Mouse (Mus musculus) heart, adult 9 months (tissue): ENCODE data around the gene Spata17.
A peak's percentile ranks its signal among the peaks of the same experiment; 100 is the strongest.

Source experiments
- DNase-seq, 2 experiments: peaks; one replicate each; pipeline ENCODE4 v3.0.0; 2022; ENCODE audit warnings: low spot score in 2 of 2

The Spata17 gene

DNA sequence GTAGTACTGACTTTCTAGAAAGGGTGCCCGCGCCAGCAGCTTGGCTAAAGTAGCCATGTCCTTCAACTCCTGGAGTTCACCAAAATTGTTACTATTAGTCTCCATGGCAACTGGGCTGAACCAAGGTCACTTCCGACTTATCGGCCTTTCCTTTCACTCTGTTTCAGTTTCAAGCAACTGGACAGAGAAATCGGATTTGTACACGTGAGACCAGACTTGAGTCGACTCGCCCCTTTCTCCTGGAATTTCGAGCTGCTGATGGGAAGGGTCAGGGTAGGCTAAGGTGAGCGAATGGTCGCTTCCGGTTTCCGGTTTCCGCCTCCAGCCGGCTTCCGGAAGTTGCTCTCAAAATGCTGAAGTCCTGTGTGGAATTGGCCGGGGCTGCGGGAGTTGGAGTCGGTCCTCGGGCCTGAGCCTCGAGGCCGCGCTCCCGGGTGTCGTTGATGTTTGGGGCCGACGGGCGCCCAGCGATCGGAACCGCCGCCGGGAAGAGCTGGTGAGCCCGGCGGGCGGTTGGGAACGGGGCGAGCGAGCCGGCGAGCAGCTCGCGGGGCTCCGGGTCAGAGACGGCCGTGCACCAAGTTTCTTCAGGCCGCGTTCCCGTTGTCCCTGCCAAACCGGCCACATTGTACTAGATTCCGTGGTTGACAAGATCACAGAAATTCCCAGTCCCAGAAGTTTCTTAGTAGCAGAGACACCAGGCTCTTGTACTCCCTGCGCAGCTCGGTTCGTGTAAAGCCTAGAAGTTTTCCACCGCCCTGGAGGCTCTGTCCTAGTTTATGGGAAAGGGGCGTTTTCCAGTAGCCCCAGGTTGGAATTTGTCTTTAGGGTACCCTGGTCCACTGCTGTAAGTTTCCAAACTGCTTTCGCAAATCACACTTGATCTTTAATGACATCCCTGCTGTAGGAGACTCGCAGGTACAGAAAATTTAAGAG is at the start of gene Spata17, which contains the start of gene Gpatch2:
Gene Spata17, minus strand, starts transcription at position 285 of the 936 bp plus-strand sequence.
Gene Gpatch2, plus strand, starts transcription at position 328 of the 936 bp plus-strand sequence.
- peak; percentile 78 to 83 for DNase-seq

- no peak for DNase-seq
Observed at GRCm38 (mm10) chr1:187258756-187259155, 43.5 kb upstream of the Spata17 start.

- no peak for DNase-seq
Observed at GRCm38 (mm10) chr1:187250741-187251262, 35.5 kb upstream of the Spata17 start.

GRCm38 (mm10) chr1:187244734-187245133 is 29.5 kb upstream of the Spata17 start:
- DNase-seq = no peak

DNA sequence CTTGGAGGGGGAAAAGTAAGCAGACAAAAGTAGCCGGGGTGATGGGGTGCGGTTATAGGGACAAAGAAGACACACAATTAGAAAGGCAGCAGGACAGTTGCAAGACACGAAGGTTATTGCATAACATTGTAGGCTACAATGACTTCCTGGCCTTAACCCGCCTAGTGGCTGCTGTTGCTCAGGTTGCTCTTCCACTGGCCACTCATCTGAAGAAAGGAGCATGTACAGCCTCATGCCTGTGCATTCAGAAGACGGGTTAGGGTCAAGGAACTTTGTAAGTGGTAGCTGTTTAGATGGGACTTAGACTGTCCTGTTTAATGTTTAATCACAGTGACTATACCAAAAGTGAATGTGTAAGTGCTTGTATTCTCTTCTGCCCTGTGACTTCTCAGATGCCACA is 26.1 kb upstream of the Spata17 start:
- DNase-seq = no peak

- no peak for DNase-seq
Observed at GRCm38 (mm10) chr1:187240304-187240703, 25.0 kb upstream of the Spata17 start.

GRCm38 (mm10) chr1:187238061-187238460 is 22.8 kb upstream of the Spata17 start:
- DNase-seq = no peak

DNA sequence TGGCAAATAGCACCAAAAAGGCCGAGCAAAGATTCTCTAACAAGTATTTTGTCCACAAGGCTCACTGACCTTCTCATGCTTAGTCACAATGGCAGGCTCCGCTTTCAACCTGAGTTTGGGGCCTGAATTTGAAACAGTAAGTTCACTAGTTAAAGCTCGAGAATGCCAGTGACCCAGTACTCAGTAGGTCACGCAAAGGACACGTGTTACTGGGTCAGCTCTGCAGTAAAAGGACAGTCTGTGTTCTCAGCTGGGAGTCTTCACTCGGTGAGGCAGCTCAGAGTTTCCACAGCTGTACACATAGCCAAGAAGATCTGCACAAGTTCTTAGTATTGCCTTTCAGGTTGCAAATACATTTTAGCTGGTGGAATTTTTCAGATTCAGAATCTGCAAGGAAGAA is 21.0 kb upstream of the Spata17 start:
- no peak for DNase-seq

DNA sequence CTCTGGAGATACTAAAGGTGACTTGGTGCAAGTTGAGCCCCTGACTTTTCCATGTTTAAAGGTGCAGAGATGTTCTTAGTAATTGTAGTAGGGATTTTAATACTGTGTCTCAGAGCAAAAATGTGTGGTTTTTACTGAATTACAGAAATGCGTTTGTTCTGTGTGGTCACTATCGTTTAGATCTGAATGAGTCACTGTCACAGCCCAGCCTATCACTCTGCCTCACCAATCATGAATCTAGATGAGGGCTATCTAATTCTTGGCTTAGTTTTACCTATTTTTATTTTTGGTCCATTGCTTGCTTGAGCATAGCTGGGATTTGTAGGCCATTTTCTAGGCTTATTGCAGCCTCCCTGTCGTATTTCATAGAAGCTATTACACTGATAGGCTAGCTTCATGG is 19.9 kb upstream of the Spata17 start:
- DNase-seq = no peak

GRCm38 (mm10) chr1:187232996-187233615 is 17.8 kb upstream of the Spata17 start:
- DNase-seq = no peak

- DNase-seq = no peak
Observed at GRCm38 (mm10) chr1:187232196-187232955, 17.1 kb upstream of the Spata17 start.

DNA sequence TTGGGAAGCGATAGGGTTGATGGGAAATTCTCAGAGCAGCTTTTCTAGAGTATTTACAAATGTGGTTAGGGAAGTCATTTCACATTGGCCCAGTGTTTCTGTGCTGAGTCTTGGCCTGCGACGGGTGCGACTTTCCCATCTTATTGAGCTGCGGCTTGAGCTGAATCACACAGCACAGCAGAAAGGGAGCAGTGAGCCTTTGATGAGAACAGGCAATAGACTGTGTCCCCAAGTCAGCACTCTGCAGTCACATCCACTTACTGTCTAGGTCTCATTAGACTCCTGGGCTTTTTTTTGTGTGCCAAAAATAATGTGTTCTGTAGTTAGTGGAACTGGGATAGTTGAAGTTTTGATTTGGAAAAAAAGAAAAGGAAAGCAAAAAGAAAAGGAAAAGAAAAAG is 15.0 kb upstream of the Spata17 start:
- DNase-seq = no peak

- DNase-seq = no peak
Observed at GRCm38 (mm10) chr1:187228414-187229146, 13.3 kb upstream of the Spata17 start.

DNA sequence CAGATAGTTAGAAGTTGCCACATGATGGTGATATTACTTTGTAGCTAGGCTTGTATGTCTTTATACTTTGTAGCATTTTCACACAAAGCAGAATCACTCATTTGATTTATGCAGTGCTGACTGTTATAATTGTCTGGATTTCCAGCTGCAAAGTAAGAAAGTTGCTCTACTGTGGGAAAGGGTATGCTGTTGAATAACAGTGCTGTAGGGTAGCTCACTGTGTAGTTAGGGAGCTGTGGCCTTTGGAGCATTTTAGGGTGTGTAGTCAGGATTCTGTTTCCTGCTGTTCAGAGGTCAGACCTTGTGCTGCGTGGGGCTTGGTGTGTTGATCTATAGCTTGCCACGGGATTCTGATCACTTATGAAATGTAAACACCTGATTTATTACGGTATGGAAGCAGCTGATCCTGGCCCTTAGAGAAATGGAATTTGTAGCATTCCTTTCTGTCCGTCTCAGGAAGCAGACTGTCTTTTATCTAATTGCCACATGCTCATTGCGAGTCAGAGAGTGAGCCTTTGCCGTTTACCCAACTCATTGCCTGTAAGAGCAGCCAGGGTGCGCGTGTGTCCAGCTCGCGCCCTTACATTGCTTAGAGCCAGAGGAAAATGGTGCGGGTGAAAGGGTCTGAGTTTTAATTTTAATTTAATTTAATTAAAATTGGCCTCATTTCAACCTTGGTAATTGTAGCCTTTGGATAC is 11.2 kb upstream of the Spata17 start:
- DNase-seq = no peak

DNA sequence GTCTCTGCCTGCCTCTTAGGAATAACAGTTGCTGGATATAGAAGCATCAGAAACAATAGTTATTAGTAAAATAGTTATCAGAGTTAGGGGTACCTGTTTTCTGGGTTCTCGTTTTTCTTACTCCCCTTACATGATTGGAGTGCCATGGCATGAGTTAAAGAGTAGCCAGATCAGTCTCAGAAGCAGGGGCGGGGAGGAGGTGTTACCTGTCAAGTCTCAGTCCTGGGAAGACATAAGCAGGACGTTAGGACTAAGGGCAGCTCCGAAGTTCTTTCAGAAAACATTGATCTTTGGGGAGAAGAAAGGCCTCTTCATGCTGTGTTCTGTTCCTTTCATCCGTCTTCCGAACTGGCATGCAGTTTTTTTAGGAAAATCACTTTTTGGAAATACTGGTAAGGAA is 5.5 kb upstream of the Spata17 start:
- DNase-seq = no peak

GRCm38 (mm10) chr1:187216620-187217410 is 1.6 kb upstream of the Spata17 start:
- no peak for DNase-seq

GRCm38 (mm10) chr1:187210736-187211135 is 4.5 kb downstream of the Spata17 start:
- no peak for DNase-seq

DNA sequence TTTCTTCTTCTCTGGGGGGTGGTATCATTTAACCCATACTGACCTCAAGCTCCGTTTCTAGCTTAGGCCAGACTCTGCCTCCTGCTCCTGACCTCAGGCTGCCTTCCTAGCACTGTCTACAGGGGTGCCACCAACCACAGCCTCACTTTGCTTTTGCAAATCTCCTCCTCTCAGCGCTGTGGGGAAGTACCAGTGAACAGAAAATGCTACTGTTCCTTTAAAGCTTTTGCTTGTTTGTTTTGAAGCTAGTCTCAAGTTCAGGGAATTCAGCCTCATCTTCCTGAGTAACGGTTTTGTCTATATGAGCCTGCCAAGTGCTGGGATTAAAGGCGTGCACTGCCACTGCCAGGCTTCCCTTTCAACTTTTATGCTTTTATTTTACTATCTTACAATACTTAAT is 5.8 kb downstream of the Spata17 start:
- no peak for DNase-seq

DNA sequence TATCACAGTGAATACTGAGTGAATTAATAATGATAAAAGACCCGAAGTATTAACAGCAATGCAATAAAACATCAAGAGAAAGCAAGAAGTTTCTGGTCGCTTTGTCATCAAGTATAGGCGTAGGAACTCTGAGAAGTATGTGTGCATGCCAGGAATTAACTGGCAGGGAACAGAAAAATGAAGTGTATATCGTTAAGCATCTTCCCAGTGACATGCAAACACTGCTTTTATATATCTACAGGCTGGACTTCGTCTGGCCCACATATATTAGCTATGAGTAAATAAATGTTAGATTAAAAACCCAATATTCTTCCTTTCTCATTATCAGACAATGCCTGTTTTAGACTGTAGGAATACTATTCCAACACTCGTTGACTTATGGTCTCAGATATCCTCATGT is 9.8 kb downstream of the Spata17 start:
- DNase-seq = no peak

GRCm38 (mm10) chr1:187178546-187178945 is 36.7 kb downstream of the Spata17 start:
- DNase-seq = no peak
